ENCODE assay signal across 23 mouse cellular contexts in the genomic region with DNA sequence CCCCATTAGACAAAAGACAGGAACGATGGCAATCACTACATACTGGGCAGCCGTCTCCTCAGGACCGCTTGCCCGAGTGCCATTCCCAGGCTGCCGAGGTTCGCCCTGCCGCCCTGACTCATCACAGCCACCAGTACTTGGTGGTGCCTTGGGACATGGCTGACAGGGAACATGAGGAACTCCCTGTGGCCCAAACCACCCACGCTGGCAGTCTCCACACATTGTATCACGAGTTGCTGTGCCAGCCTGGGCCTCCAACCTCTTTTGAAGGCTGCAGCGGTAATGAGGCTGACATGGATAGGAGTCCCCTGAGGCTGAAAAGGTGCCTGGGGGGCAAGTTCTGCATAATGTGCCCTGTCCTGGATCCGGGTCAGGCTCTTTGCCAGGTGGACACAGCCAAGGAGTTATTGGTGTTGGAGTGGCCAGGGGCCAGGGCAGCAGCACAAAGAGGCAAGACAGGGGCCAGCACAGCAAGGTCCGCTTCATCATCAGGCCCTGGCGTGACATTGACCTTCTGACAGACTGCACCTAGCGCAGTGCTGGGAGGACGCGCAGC. TPM values are rescaled to one million over a fixed set of nuclear protein-coding genes. Genes with fewer than 3 reads are reported as not detected.
DNase-seq lines count a peak whose midpoint lies in the region; ATAC-seq and TF ChIP-seq lines count a peak whose summit lies in the region.
"Had no signal": no experiment of that assay in that cellular context is flagged by ENCODE, and none has a peak within 500 bp of the region (broad histone marks: within the 10 kb centered on the region; RNA-seq: fewer than 3 reads in every experiment).

No protein-coding gene starts in this region.

- no peak for TF ChIP-seq CTCF in ES-Bruce4 (IDR thresholded peaks at IDR 0.05; ENCODE audit: low read depth, low read length)

- peak; percentile 12 for DNase-seq in adrenal gland, postnatal 25 days
- no peak for DNase-seq in adrenal gland, adult 8-10 months
- peak; percentile 51 for DNase-seq in forebrain, embryonic 11.5 days (ENCODE audit: low spot score)
- DNase-seq in limb, embryonic 10.5 days (ENCODE audit: low spot score), result no peak
- DNase-seq: heart, adult 18-20 months; right cerebral cortex, postnatal 4 days; thymus, postnatal 14 days had no signal

- no peak for ATAC-seq in forebrain, embryonic 11.5 days (replicated peaks; ENCODE audit: low FRiP score)
- no peak for ATAC-seq in forebrain, embryonic 13.5 days
- no peak for ATAC-seq in limb, embryonic 13.5 days (ENCODE audit: low FRiP score, low read depth)
- no peak for ATAC-seq in inflammation-experienced regulatory T-cells, adult 6 months
- ATAC-seq: intestine, embryonic 15.5 days had no signal

- H3K36me3 ChIP-seq in forebrain, embryonic 11.5 days (ENCODE audit: control insufficient read depth, insufficient read depth, low read length), result no peaks in the 10 kb centered on the region
- H3K36me3 ChIP-seq in forebrain, embryonic 13.5 days (ENCODE audit: poor library complexity, severe bottlenecking), result no peaks in the 10 kb centered on the region
- no peaks in the 10 kb centered on the region for H3K36me3 ChIP-seq in limb, embryonic 13.5 days
- 0 out of 2 replicates have a peak, but pooled peaks cover 2% of the 10 kb centered on the region for H3K36me3 ChIP-seq in limb, embryonic 10.5 days
- no peaks in the 10 kb centered on the region for H3K36me3 ChIP-seq in ES-Bruce4 (ENCODE audit: control insufficient read depth, insufficient read depth, low read length, poor library complexity, severe bottlenecking)
- H3K36me3 ChIP-seq: intestine, embryonic 15.5 days; kidney, embryonic 15.5 days; limb, embryonic 12.5 days; liver, embryonic 15.5 days had no signal

- no peak overlapping the region for H3K4me2 ChIP-seq in forebrain, embryonic 11.5 days (ENCODE audit: low read depth, low read length, severe bottlenecking)
- no peak overlapping the region for H3K4me2 ChIP-seq in forebrain, embryonic 13.5 days
- no peak overlapping the region for H3K4me2 ChIP-seq in limb, embryonic 13.5 days (replicated peaks)
- H3K4me2 ChIP-seq: intestine, embryonic 15.5 days; kidney, embryonic 15.5 days; limb, embryonic 12.5 days; liver, embryonic 15.5 days had no signal

- no peak overlapping the region for H3K4me3 ChIP-seq in forebrain, embryonic 11.5 days (ENCODE audit: low read depth, low read length)
- no peak overlapping the region for H3K4me3 ChIP-seq in forebrain, embryonic 13.5 days
- no peak overlapping the region for H3K4me3 ChIP-seq in limb, embryonic 13.5 days
- H3K4me3 ChIP-seq in limb, embryonic 10.5 days, result no peak overlapping the region
- peak overlapping the region; percentile 27 for H3K4me3 ChIP-seq in ES-Bruce4 (ENCODE audit: low read depth, low read length)
- H3K4me3 ChIP-seq: intestine, embryonic 15.5 days; kidney, embryonic 15.5 days; limb, embryonic 12.5 days; liver, embryonic 15.5 days had no signal

- H3K27ac ChIP-seq in forebrain, embryonic 11.5 days (ENCODE audit: low read depth, low read length), result no peak overlapping the region
- no peak overlapping the region for H3K27ac ChIP-seq in forebrain, embryonic 13.5 days
- H3K27ac ChIP-seq in limb, embryonic 13.5 days, result no peak overlapping the region
- no peak overlapping the region for H3K27ac ChIP-seq in limb, embryonic 10.5 days
- H3K27ac ChIP-seq in ES-Bruce4 (ENCODE audit: insufficient read depth, low read length), result no peak overlapping the region
- H3K27ac ChIP-seq: intestine, embryonic 15.5 days; kidney, embryonic 15.5 days; limb, embryonic 12.5 days; liver, embryonic 15.5 days had no signal

- H3K4me1 ChIP-seq in forebrain, embryonic 11.5 days (replicated peaks; ENCODE audit: control insufficient read depth, insufficient read depth, low read length), result no peaks in the 10 kb centered on the region
- H3K4me1 ChIP-seq in forebrain, embryonic 13.5 days, result no peaks in the 10 kb centered on the region
- H3K4me1 ChIP-seq in limb, embryonic 13.5 days, result no peaks in the 10 kb centered on the region
- 0 out of 2 replicates have a peak, but pooled peaks cover 8% of the 10 kb centered on the region for H3K4me1 ChIP-seq in limb, embryonic 10.5 days
- no peaks in the 10 kb centered on the region for H3K4me1 ChIP-seq in ES-Bruce4 (ENCODE audit: control insufficient read depth, insufficient read depth, low read length)
- H3K4me1 ChIP-seq: intestine, embryonic 15.5 days; kidney, embryonic 15.5 days; limb, embryonic 12.5 days had no signal

- no peaks in the 10 kb centered on the region for H3K27me3 ChIP-seq in forebrain, embryonic 11.5 days (ENCODE audit: control insufficient read depth, insufficient read depth, low read length)
- H3K27me3 ChIP-seq in forebrain, embryonic 13.5 days, result peaks cover 8% of the 10 kb centered on the region
- H3K27me3 ChIP-seq in limb, embryonic 13.5 days, result peaks cover 16% of the 10 kb centered on the region
- H3K27me3 ChIP-seq in limb, embryonic 10.5 days (ENCODE audit: low read depth, poor library complexity, severe bottlenecking), result peaks cover 22% of the 10 kb centered on the region
- no peaks in the 10 kb centered on the region for H3K27me3 ChIP-seq in ES-Bruce4 (ENCODE audit: control insufficient read depth, insufficient read depth, low read length, poor library complexity, severe bottlenecking)
- H3K27me3 ChIP-seq: intestine, embryonic 15.5 days had no signal

- H3K9ac ChIP-seq in forebrain, embryonic 11.5 days (ENCODE audit: low read length), result no peak overlapping the region
- H3K9ac ChIP-seq in forebrain, embryonic 13.5 days, result no peak overlapping the region
- H3K9ac ChIP-seq in limb, embryonic 13.5 days, result 0 out of 2 replicates have a peak overlapping the region, but pooled peaks have one; percentile 31
- peak overlapping the region; percentile 32 for H3K9ac ChIP-seq in ES-Bruce4 (ENCODE audit: low read depth, poor library complexity, severe bottlenecking)
- H3K9ac ChIP-seq: intestine, embryonic 15.5 days; kidney, embryonic 15.5 days; limb, embryonic 12.5 days; liver, embryonic 15.5 days had no signal

- no peaks in the 10 kb centered on the region for H3K9me3 ChIP-seq in forebrain, embryonic 11.5 days (ENCODE audit: control insufficient read depth, low read length)
- no peaks in the 10 kb centered on the region for H3K9me3 ChIP-seq in forebrain, embryonic 13.5 days (replicated peaks)
- H3K9me3 ChIP-seq in limb, embryonic 13.5 days, result no peaks in the 10 kb centered on the region
- H3K9me3 ChIP-seq in limb, embryonic 10.5 days (replicated peaks), result no peaks in the 10 kb centered on the region
- H3K9me3 ChIP-seq in ES-Bruce4 (replicated peaks; ENCODE audit: control insufficient read depth, insufficient read depth, low read length, poor library complexity, severe bottlenecking), result no peaks in the 10 kb centered on the region
- H3K9me3 ChIP-seq: intestine, embryonic 15.5 days; kidney, embryonic 15.5 days; limb, embryonic 12.5 days; liver, embryonic 15.5 days had no signal

- TF ChIP-seq POLR2A in ES-Bruce4 (IDR thresholded peaks at IDR 0.05; ENCODE audit: insufficient read depth, low read length), result no peak

- no peak for TF ChIP-seq EP300 in ES-Bruce4 (IDR thresholded peaks at IDR 0.05; ENCODE audit: insufficient read depth, low read depth, low read length)

- WGBS in forebrain, embryonic 11.5 days, result 75% methylated on average over 16 of the region's 16 CpGs
- WGBS in forebrain, embryonic 13.5 days, result 66% methylated on average over 16 of the region's 16 CpGs
- 74% methylated on average over 16 of the region's 16 CpGs for WGBS in limb, embryonic 13.5 days
- 74% methylated on average over 16 of the region's 16 CpGs for WGBS in limb, embryonic 10.5 days

RNA-seq across cellular contexts. Expression of a gene that starts 9.7 kb away (rescaled TPM):
- total RNA-seq in adrenal gland, postnatal 25 days (2021), result not detected in 2 replicates
- total RNA-seq in adrenal gland, adult 8-10 months (2022), result not detected
- 0.69 TPM in 1 of 2 replicates, not detected in the other for polyA plus RNA-seq in forebrain, embryonic 11.5 days (2014; fragmentation: Nextera tagmentation; extraction: Ambion mirVana)
- 0.40 and 0.45 TPM in 2 replicates for polyA plus RNA-seq in forebrain, embryonic 13.5 days (2015; fragmentation: Nextera tagmentation; extraction: Ambion mirVana)
- polyA plus RNA-seq in limb, embryonic 13.5 days (2015; fragmentation: Nextera tagmentation; extraction: Ambion mirVana), result 0.61 and 0.73 TPM in 2 replicates
- polyA plus RNA-seq in limb, embryonic 10.5 days (2016; fragmentation: Nextera tagmentation; extraction: Ambion mirVana), result 0.54 and 0.91 TPM in 2 replicates
- polyA plus RNA-seq in ES-Bruce4 (2011; ENCODE audit: insufficient read depth, insufficient read length, low read depth, missing spikeins), result not detected in 2 replicates
- polyA plus RNA-seq in inflammation-experienced regulatory T-cells, adult 6 months (2017; shearing (Covaris generic)), result not detected
- total RNA-seq: gastrocnemius, adult 8-10 months; hematopoietic stem cell, adult 5-6 weeks; left cerebral cortex, adult 18-20 months; megakaryocyte-erythroid progenitor cell, adult 5-6 weeks had no signal
- polyA plus RNA-seq: embryonic facial prominence, embryonic 11.5 days; intestine, embryonic 15.5 days; liver, embryonic 15.5 days; neural tube, embryonic 11.5 days had no signal

RNA-seq across cellular contexts. Expression of a gene that starts 23.9 kb away (rescaled TPM):
- 295 and 303 TPM in 2 replicates for total RNA-seq in adrenal gland, postnatal 25 days (2021)
- 100 to 1,000 TPM; 157 to 290 (median 256) TPM for total RNA-seq in adrenal gland, adult 8-10 months (2022)
- polyA plus RNA-seq in forebrain, embryonic 11.5 days (2014; fragmentation: Nextera tagmentation; extraction: Ambion mirVana), result 3.0 and 3.8 TPM in 2 replicates
- polyA plus RNA-seq in forebrain, embryonic 13.5 days (2015; fragmentation: Nextera tagmentation; extraction: Ambion mirVana), result 10.6 and 11.9 TPM in 2 replicates
- 11.5 and 11.8 TPM in 2 replicates for polyA plus RNA-seq in limb, embryonic 13.5 days (2015; fragmentation: Nextera tagmentation; extraction: Ambion mirVana)
- 8.4 and 8.9 TPM in 2 replicates for polyA plus RNA-seq in limb, embryonic 10.5 days (2016; fragmentation: Nextera tagmentation; extraction: Ambion mirVana)
- polyA plus RNA-seq in ES-Bruce4 (2011; ENCODE audit: insufficient read depth, insufficient read length, low read depth, missing spikeins), result 18.0 and 18.9 TPM in 2 replicates
- 10 to 100 TPM in 2 of 3 experiments, 1 to 10 TPM in 1; 9.0 to 11.0 (median 10.1) TPM for polyA plus RNA-seq in inflammation-experienced regulatory T-cells, adult 6 months (2017; shearing (Covaris generic))

RNA-seq across cellular contexts. Expression of a gene that starts 52.8 kb away (rescaled TPM):
- not detected in 2 replicates for total RNA-seq in adrenal gland, postnatal 25 days (2021)
- total RNA-seq in adrenal gland, adult 8-10 months (2022), result not detected
- 0.28 TPM in 1 of 2 replicates, not detected in the other for polyA plus RNA-seq in forebrain, embryonic 11.5 days (2014; fragmentation: Nextera tagmentation; extraction: Ambion mirVana)
- not detected in 2 replicates for polyA plus RNA-seq in forebrain, embryonic 13.5 days (2015; fragmentation: Nextera tagmentation; extraction: Ambion mirVana)
- polyA plus RNA-seq in limb, embryonic 13.5 days (2015; fragmentation: Nextera tagmentation; extraction: Ambion mirVana), result 0.92 TPM in 1 of 2 replicates, not detected in the other
- not detected in 2 replicates for polyA plus RNA-seq in limb, embryonic 10.5 days (2016; fragmentation: Nextera tagmentation; extraction: Ambion mirVana)
- polyA plus RNA-seq in ES-Bruce4 (2011; ENCODE audit: insufficient read depth, insufficient read length, low read depth, missing spikeins), result not detected in 2 replicates
- polyA plus RNA-seq in inflammation-experienced regulatory T-cells, adult 6 months (2017; shearing (Covaris generic)), result not detected
- total RNA-seq: gastrocnemius, adult 8-10 months; heart, adult 18-20 months; hematopoietic stem cell, adult 5-6 weeks; left cerebral cortex, adult 18-20 months; megakaryocyte-erythroid progenitor cell, adult 5-6 weeks had no signal
- polyA plus RNA-seq: heart, embryonic 14.5 days; large intestine, adult 2 months; limb, embryonic 12.5 days; neural tube, embryonic 11.5 days had no signal

RNA-seq across cellular contexts. Expression of a gene that starts 55.0 kb away (rescaled TPM):
- 19.9 and 22.7 TPM in 2 replicates for total RNA-seq in adrenal gland, postnatal 25 days (2021)
- total RNA-seq in adrenal gland, adult 8-10 months (2022), result 10 to 100 TPM in 3 of 4 experiments, 1 to 10 TPM in 1; 8.5 to 24.4 (median 17.2) TPM
- 0.51 and 0.81 TPM in 2 replicates for polyA plus RNA-seq in forebrain, embryonic 11.5 days (2014; fragmentation: Nextera tagmentation; extraction: Ambion mirVana)
- 0.39 and 0.49 TPM in 2 replicates for polyA plus RNA-seq in forebrain, embryonic 13.5 days (2015; fragmentation: Nextera tagmentation; extraction: Ambion mirVana)
- 0.54 and 0.74 TPM in 2 replicates for polyA plus RNA-seq in limb, embryonic 13.5 days (2015; fragmentation: Nextera tagmentation; extraction: Ambion mirVana)
- polyA plus RNA-seq in limb, embryonic 10.5 days (2016; fragmentation: Nextera tagmentation; extraction: Ambion mirVana), result 1.5 and 1.7 TPM in 2 replicates
- 1.1 and 1.5 TPM in 2 replicates for polyA plus RNA-seq in ES-Bruce4 (2011; ENCODE audit: insufficient read depth, insufficient read length, low read depth, missing spikeins)
- polyA plus RNA-seq in inflammation-experienced regulatory T-cells, adult 6 months (2017; shearing (Covaris generic)), result under 1 TPM in 1 of 3 experiments, not detected in 2; 0.54 TPM

Comparison
In these comparisons a context has a peak if more than half of its experiments do, and no peak if none do; other contexts are left out.
1. DNase-seq: peak in adrenal gland, postnatal 25 days (single experiment) and forebrain, embryonic 11.5 days (single experiment); none in adrenal gland, adult 8-10 months (single experiment) and limb, embryonic 10.5 days (single experiment).
2. H3K9ac ChIP-seq: peak in limb, embryonic 13.5 days (single experiment) and ES-Bruce4 (single experiment); none in forebrain, embryonic 11.5 days (single experiment) and forebrain, embryonic 13.5 days (single experiment).